Comparison of ENCODE assay signal across 10 mouse cellular contexts in genomic region chr9:90259400-90259950, GRCm38 (mm10). TPM values are rescaled to one million over a fixed set of nuclear protein-coding genes. Genes with fewer than 3 reads are reported as not detected.
DNase-seq lines count a peak whose midpoint lies in the region; ATAC-seq and TF ChIP-seq lines count a peak whose summit lies in the region.
"Had no signal": no experiment of that assay in that cellular context is flagged by ENCODE, and none has a peak within 500 bp of the region (broad histone marks: within the 10 kb centered on the region; RNA-seq: fewer than 3 reads in every experiment).

No protein-coding gene starts in this region.

- no peak overlapping the region for H3K9ac ChIP-seq in kidney, embryonic 15.5 days
- peak overlapping the region; percentile 70 for H3K9ac ChIP-seq in liver, embryonic 13.5 days
- H3K9ac ChIP-seq: embryonic facial prominence, embryonic 15.5 days; forebrain, postnatal 0 days; midbrain, embryonic 12.5 days had no signal

- WGBS in kidney, embryonic 15.5 days = 74% methylated on average over 12 of the region's 12 CpGs
- 67% methylated on average over 12 of the region's 12 CpGs for WGBS in liver, embryonic 13.5 days (ENCODE audit: insufficient replicate concordance)
- 30% methylated on average over 12 of the region's 12 CpGs for WGBS in thymus, adult 2 months

- H3K36me3 ChIP-seq in kidney, embryonic 15.5 days = peaks cover 9% of the 10 kb centered on the region
- peaks cover 29% of the 10 kb centered on the region for H3K36me3 ChIP-seq in liver, embryonic 13.5 days
- no peaks in the 10 kb centered on the region for H3K36me3 ChIP-seq in thymus, adult 2 months (ENCODE audit: control insufficient read depth, insufficient read depth, low read length)

- no peak overlapping the region for H3K4me3 ChIP-seq in kidney, embryonic 15.5 days (replicated peaks)
- no peak overlapping the region for H3K4me3 ChIP-seq in liver, embryonic 13.5 days (replicated peaks)
- no peak overlapping the region for H3K4me3 ChIP-seq in thymus, adult 2 months (ENCODE audit: control insufficient read depth, insufficient read depth, low read length)
- H3K4me3 ChIP-seq: embryonic facial prominence, embryonic 15.5 days; midbrain, embryonic 12.5 days had no signal

- H3K4me2 ChIP-seq in kidney, embryonic 15.5 days = no peak overlapping the region
- no peak overlapping the region for H3K4me2 ChIP-seq in liver, embryonic 13.5 days
- H3K4me2 ChIP-seq: embryonic facial prominence, embryonic 15.5 days; midbrain, embryonic 12.5 days had no signal

- no peak for TF ChIP-seq POLR2A in thymus, adult 2 months (IDR thresholded peaks at IDR 0.05; ENCODE audit: control insufficient read depth, extremely low read depth, insufficient read depth, low read length, poor library complexity)

- no peak for DNase-seq in kidney, adult 8-10 months
- peak; percentile 59 for DNase-seq in T-cell, adult 2 months (ENCODE audit: low spot score)
- no peak for DNase-seq in liver, embryonic 13.5 days
- peak; percentile 59 for DNase-seq in thymus, adult 2 months
- DNase-seq in right cerebral cortex, adult 2 months (ENCODE audit: low spot score in 2 of 2) = no peak
- no peak for DNase-seq in cerebellum, adult 11-12 months
- DNase-seq: forebrain, postnatal 0 days had no signal

- 0 out of 2 replicates have a peak overlapping the region, but pooled peaks have one; percentile 13 for H3K27ac ChIP-seq in kidney, embryonic 15.5 days
- H3K27ac ChIP-seq in liver, embryonic 13.5 days = peak overlapping the region; percentile 90
- H3K27ac ChIP-seq in thymus, adult 2 months (ENCODE audit: control insufficient read depth, insufficient read depth, low read length) = peak overlapping the region; percentile 51
- H3K27ac ChIP-seq: embryonic facial prominence, embryonic 15.5 days; midbrain, embryonic 12.5 days had no signal

- TF ChIP-seq CTCF in thymus, adult 2 months (IDR thresholded peaks at IDR 0.05; ENCODE audit: borderline replicate concordance, control insufficient read depth, extremely low read depth, insufficient read depth, low read length, poor library complexity) = no peak

- no peak for ATAC-seq in kidney, embryonic 15.5 days (replicated peaks; ENCODE audit: low FRiP score)
- no peak for ATAC-seq in liver, embryonic 13.5 days (ENCODE audit: low read depth)
- ATAC-seq: forebrain, postnatal 0 days had no signal

- peaks cover 32% of the 10 kb centered on the region for H3K4me1 ChIP-seq in kidney, embryonic 15.5 days
- H3K4me1 ChIP-seq in liver, embryonic 13.5 days (replicated peaks) = peaks cover 92% of the 10 kb centered on the region
- peaks cover 47% of the 10 kb centered on the region for H3K4me1 ChIP-seq in thymus, adult 2 months (replicated peaks; ENCODE audit: control insufficient read depth, insufficient read depth, low read length)

- no peaks in the 10 kb centered on the region for H3K9me3 ChIP-seq in kidney, embryonic 15.5 days (replicated peaks)
- H3K9me3 ChIP-seq in liver, embryonic 13.5 days (replicated peaks) = no peaks in the 10 kb centered on the region
- H3K9me3 ChIP-seq: embryonic facial prominence, embryonic 15.5 days; midbrain, embryonic 12.5 days had no signal

- H3K27me3 ChIP-seq in kidney, embryonic 15.5 days = no peaks in the 10 kb centered on the region
- no peaks in the 10 kb centered on the region for H3K27me3 ChIP-seq in liver, embryonic 13.5 days
- no peaks in the 10 kb centered on the region for H3K27me3 ChIP-seq in thymus, adult 2 months (ENCODE audit: control insufficient read depth, insufficient read depth, low read length)
- H3K27me3 ChIP-seq: embryonic facial prominence, embryonic 15.5 days; midbrain, embryonic 12.5 days had no signal

RNA-seq across cellular contexts. Expression of gene Tbc1d2b, which starts 11.1 kb away (rescaled TPM):
- polyA plus RNA-seq in kidney, embryonic 15.5 days (2015; fragmentation: Nextera tagmentation; extraction: Ambion mirVana) = 12.4 and 12.7 TPM in 2 replicates
- 6.5 and 8.2 TPM in 2 replicates for polyA plus RNA-seq in liver, embryonic 13.5 days (2015; fragmentation: Nextera tagmentation; extraction: Ambion mirVana)
- 54.5 and 59.1 TPM in 2 replicates for polyA plus RNA-seq in thymus, adult 2 months (2012; rRNA removed)

Comparison
In these comparisons a context has a peak if more than half of its experiments do, and no peak if none do; other contexts are left out.
1. H3K27ac ChIP-seq: peak in every context shown above with its lines; median percentile 90 in liver, embryonic 13.5 days; 51 in thymus, adult 2 months; 13 in kidney, embryonic 15.5 days.
2. DNase-seq: peak in T-cell, adult 2 months (single experiment) and thymus, adult 2 months (single experiment); none in kidney, adult 8-10 months (0 of 2), liver, embryonic 13.5 days (single experiment), right cerebral cortex, adult 2 months (0 of 2) and cerebellum, adult 11-12 months (single experiment).